Comparison of ENCODE assay signal across 15 mouse cellular contexts in genomic region chr3:50388786-50389185, GRCm38 (mm10).
"Had no signal": no experiment of that assay in that cellular context is flagged by ENCODE, and none has a peak within 500 bp of the region (broad histone marks: within the 10 kb centered on the region; RNA-seq: fewer than 3 reads in every experiment).

No protein-coding gene starts in this region.

- H3K9me3 ChIP-seq: limb, embryonic 15.5 days; liver, embryonic 12.5 days; midbrain, embryonic 10.5 days; neural tube, embryonic 12.5 days; stomach, embryonic 15.5 days had no signal

- H3K36me3 ChIP-seq: limb, embryonic 15.5 days; liver, embryonic 12.5 days; midbrain, embryonic 10.5 days; neural tube, embryonic 12.5 days; stomach, embryonic 15.5 days had no signal

- DNase-seq: kidney, adult 2 months; kidney, postnatal 36 days; lung, embryonic 14.5 days; lung, postnatal 10 days; lung, postnatal 4 days; midbrain, embryonic 14.5 days; right cerebral cortex, postnatal 14 days; thymus, postnatal 4 days had no signal

- H3K4me2 ChIP-seq: limb, embryonic 15.5 days; liver, embryonic 12.5 days; lung, embryonic 14.5 days; neural tube, embryonic 12.5 days; stomach, embryonic 15.5 days had no signal

- H3K4me3 ChIP-seq: left cerebral cortex, adult 2 months; limb, embryonic 15.5 days; liver, embryonic 12.5 days; midbrain, embryonic 10.5 days; neural tube, embryonic 12.5 days; stomach, embryonic 15.5 days had no signal

- H3K27me3 ChIP-seq: limb, embryonic 15.5 days; liver, embryonic 12.5 days; neural tube, embryonic 12.5 days; stomach, embryonic 15.5 days had no signal

- H3K4me1 ChIP-seq: limb, embryonic 15.5 days; liver, embryonic 12.5 days; neural tube, embryonic 12.5 days; stomach, embryonic 15.5 days had no signal

- H3K27ac ChIP-seq: kidney, postnatal 0 days; left cerebral cortex, adult 2 months; limb, embryonic 15.5 days; liver, embryonic 12.5 days; neural tube, embryonic 12.5 days; stomach, embryonic 15.5 days had no signal
